Mouse (Mus musculus): Measurements from ENCODE around the gene Smg7. TPM values are rescaled to one million over a fixed set of nuclear protein-coding genes. Genes with fewer than 3 reads are reported as not detected.

Smg7 gene
- polyA plus RNA-seq, 1 experiment from 2014 or later = 25.9 TPM

GRCm38 (mm10) chr1:152838026-152838702 is 64.3 kb downstream of the Smg7 start:
- no peak overlapping the region for H3K9ac ChIP-seq
- H3K4me1 ChIP-seq = no peaks in the 10 kb centered on the region
- no peak overlapping the region for H3K27ac ChIP-seq
- no peaks in the 10 kb centered on the region for H3K27me3 ChIP-seq
- peaks cover 75% of the 10 kb centered on the region for H3K36me3 ChIP-seq
- no peak overlapping the region for H3K4me2 ChIP-seq
- ATAC-seq (ENCODE audit: insufficient number of reproducible peaks, low FRiP score, low TSS enrichment, low read depth) = no peak
- H3K4me3 ChIP-seq = no peak overlapping the region
- no peaks in the 10 kb centered on the region for H3K9me3 ChIP-seq
- 83% methylated on average over 11 of the region's 11 CpGs for WGBS

- H3K4me2 ChIP-seq = no peak overlapping the region
- no peak for ATAC-seq (ENCODE audit: insufficient number of reproducible peaks, low FRiP score, low TSS enrichment, low read depth)
- H3K4me1 ChIP-seq = no peaks in the 10 kb centered on the region
- peaks cover 54% of the 10 kb centered on the region for H3K36me3 ChIP-seq
- H3K27ac ChIP-seq = no peak overlapping the region
- WGBS = 92% methylated on average over 3 of the region's 3 CpGs
- H3K27me3 ChIP-seq = no peaks in the 10 kb centered on the region
- no peak overlapping the region for H3K9ac ChIP-seq
- no peaks in the 10 kb centered on the region for H3K9me3 ChIP-seq
- no peak overlapping the region for H3K4me3 ChIP-seq
Measured at GRCm38 (mm10) chr1:152835061-152835460, 67.4 kb downstream of the Smg7 start.

GRCm38 (mm10) chr1:152832316-152832715 is 70.1 kb downstream of the Smg7 start:
- Histone ChIP-seq H3K9me3 (no peaks in the 10 kb centered on the region), H3K27me3 (no peaks in the 10 kb centered on the region), H3K9ac (no peak overlapping the region), H3K27ac (no peak overlapping the region), H3K4me1 (no peaks in the 10 kb centered on the region), H3K4me2 (no peak overlapping the region), H3K4me3 (no peak overlapping the region), H3K36me3 (peaks cover 31% of the 10 kb centered on the region)
- no peak for ATAC-seq (ENCODE audit: insufficient number of reproducible peaks, low FRiP score, low TSS enrichment, low read depth)
- 73% methylated on average over 6 of the region's 6 CpGs for WGBS

GRCm38 (mm10) chr1:152831619-152832018 is 70.8 kb downstream of the Smg7 start:
- H3K4me1 ChIP-seq = no peaks in the 10 kb centered on the region
- WGBS = 77% methylated on average over 5 of the region's 5 CpGs
- no peaks in the 10 kb centered on the region for H3K9me3 ChIP-seq
- H3K36me3 ChIP-seq = peaks cover 25% of the 10 kb centered on the region
- ATAC-seq (ENCODE audit: insufficient number of reproducible peaks, low FRiP score, low TSS enrichment, low read depth) = no peak
- no peaks in the 10 kb centered on the region for H3K27me3 ChIP-seq
- H3K4me3 ChIP-seq = no peak overlapping the region
- H3K27ac ChIP-seq = no peak overlapping the region
- H3K4me2 ChIP-seq = no peak overlapping the region
- H3K9ac ChIP-seq = no peak overlapping the region

GRCm38 (mm10) chr1:152831003-152831402 is 71.4 kb downstream of the Smg7 start:
- Histone ChIP-seq H3K9ac (no peak overlapping the region), H3K27me3 (no peaks in the 10 kb centered on the region), H3K4me2 (no peak overlapping the region), H3K4me3 (no peak overlapping the region), H3K27ac (no peak overlapping the region), H3K9me3 (no peaks in the 10 kb centered on the region), H3K4me1 (no peaks in the 10 kb centered on the region), H3K36me3 (peaks cover 19% of the 10 kb centered on the region)
- WGBS = 88% methylated on average over 8 of the region's 8 CpGs
- ATAC-seq (ENCODE audit: insufficient number of reproducible peaks, low FRiP score, low TSS enrichment, low read depth) = no peak

GRCm38 (mm10) chr1:152830054-152830453 is 72.4 kb downstream of the Smg7 start:
- no peak for ATAC-seq (ENCODE audit: insufficient number of reproducible peaks, low FRiP score, low TSS enrichment, low read depth)
- H3K4me3 ChIP-seq = no peak overlapping the region
- H3K9ac ChIP-seq = no peak overlapping the region
- no peak overlapping the region for H3K4me2 ChIP-seq
- peaks cover 10% of the 10 kb centered on the region for H3K36me3 ChIP-seq
- no peaks in the 10 kb centered on the region for H3K27me3 ChIP-seq
- 92% methylated on average over 9 of the region's 9 CpGs for WGBS
- no peaks in the 10 kb centered on the region for H3K9me3 ChIP-seq
- H3K27ac ChIP-seq = no peak overlapping the region
- no peaks in the 10 kb centered on the region for H3K4me1 ChIP-seq

GRCm38 (mm10) chr1:152828637-152829355 is 73.7 kb downstream of the Smg7 start:
- H3K27ac ChIP-seq = no peak overlapping the region
- H3K9me3 ChIP-seq = no peaks in the 10 kb centered on the region
- no peak for ATAC-seq (ENCODE audit: insufficient number of reproducible peaks, low FRiP score, low TSS enrichment, low read depth)
- no peak overlapping the region for H3K4me2 ChIP-seq
- WGBS = 75% methylated on average over 10 of the region's 10 CpGs
- H3K9ac ChIP-seq = no peak overlapping the region
- H3K4me3 ChIP-seq = no peak overlapping the region
- no peaks in the 10 kb centered on the region for H3K4me1 ChIP-seq
- peaks cover 3% of the 10 kb centered on the region; the same call in 1 of the 2 replicates for H3K36me3 ChIP-seq
- no peaks in the 10 kb centered on the region for H3K27me3 ChIP-seq

- H3K36me3 ChIP-seq = peaks cover 3% of the 10 kb centered on the region; the same call in 1 of the 2 replicates
- H3K9me3 ChIP-seq = no peaks in the 10 kb centered on the region
- no peak overlapping the region for H3K4me2 ChIP-seq
- no peak for ATAC-seq (ENCODE audit: insufficient number of reproducible peaks, low FRiP score, low TSS enrichment, low read depth)
- H3K27ac ChIP-seq = no peak overlapping the region
- no peaks in the 10 kb centered on the region for H3K4me1 ChIP-seq
- H3K9ac ChIP-seq = no peak overlapping the region
- no peak overlapping the region for H3K4me3 ChIP-seq
- no peaks in the 10 kb centered on the region for H3K27me3 ChIP-seq
- 77% methylated on average over 5 of the region's 5 CpGs for WGBS
Measured at GRCm38 (mm10) chr1:152828168-152828567, 74.3 kb downstream of the Smg7 start.

GRCm38 (mm10) chr1:152826446-152826845 is 76.0 kb downstream of the Smg7 start:
- 73% methylated on average over 5 of the region's 5 CpGs for WGBS

GRCm38 (mm10) chr1:152824206-152824605 is 78.2 kb downstream of the Smg7 start:
- no peaks in the 10 kb centered on the region for H3K9me3 ChIP-seq
- H3K4me2 ChIP-seq = no peak overlapping the region
- H3K4me3 ChIP-seq = no peak overlapping the region
- H3K9ac ChIP-seq = no peak overlapping the region
- no peak for ATAC-seq (ENCODE audit: insufficient number of reproducible peaks, low FRiP score, low TSS enrichment, low read depth)
- no peaks in the 10 kb centered on the region for H3K27me3 ChIP-seq
- H3K27ac ChIP-seq = no peak overlapping the region
- no peaks in the 10 kb centered on the region for H3K36me3 ChIP-seq
- 59% methylated on average over 9 of the region's 9 CpGs for WGBS
- H3K4me1 ChIP-seq = no peaks in the 10 kb centered on the region

More at GRCm38 (mm10) chr1:152826446-152826845, 76.0 kb downstream of the Smg7 start:
- H3K4me2 ChIP-seq = no peak overlapping the region
- H3K27me3 ChIP-seq = no peaks in the 10 kb centered on the region
- H3K4me3 ChIP-seq = no peak overlapping the region
- H3K9ac ChIP-seq = no peak overlapping the region
- no peaks in the 10 kb centered on the region for H3K4me1 ChIP-seq
- H3K36me3 ChIP-seq = no peaks in the 10 kb centered on the region
- ATAC-seq (ENCODE audit: insufficient number of reproducible peaks, low FRiP score, low TSS enrichment, low read depth) = no peak
- no peak overlapping the region for H3K27ac ChIP-seq
- no peaks in the 10 kb centered on the region for H3K9me3 ChIP-seq

- Histone ChIP-seq H3K4me3 (no peak overlapping the region), H3K27me3 (no peaks in the 10 kb centered on the region), H3K9me3 (no peaks in the 10 kb centered on the region), H3K4me2 (no peak overlapping the region), H3K27ac (no peak overlapping the region), H3K36me3 (no peaks in the 10 kb centered on the region), H3K9ac (no peak overlapping the region), H3K4me1 (no peaks in the 10 kb centered on the region; the same call in 1 of the 2 replicates)
- 77% methylated on average over 4 of the region's 4 CpGs for WGBS
- no peak for ATAC-seq (ENCODE audit: insufficient number of reproducible peaks, low FRiP score, low TSS enrichment, low read depth)
Measured at GRCm38 (mm10) chr1:152821746-152822145, 80.7 kb downstream of the Smg7 start.

- Histone ChIP-seq H3K27me3 (no peaks in the 10 kb centered on the region), H3K9ac (no peak overlapping the region), H3K4me2 (no peak overlapping the region), H3K4me3 (no peak overlapping the region), H3K4me1 (no peaks in the 10 kb centered on the region; the same call in 1 of the 2 replicates), H3K9me3 (no peaks in the 10 kb centered on the region), H3K36me3 (no peaks in the 10 kb centered on the region), H3K27ac (no peak overlapping the region)
- ATAC-seq (ENCODE audit: insufficient number of reproducible peaks, low FRiP score, low TSS enrichment, low read depth) = no peak
- WGBS = 80% methylated on average over 7 of the region's 7 CpGs
Measured at GRCm38 (mm10) chr1:152820911-152821695, 81.3 kb downstream of the Smg7 start.
